Mouse (Mus musculus) splenic B cell, adult 2 months (primary cell): ENCODE data around the gene Hist1h4f.
"Not testable (repeated sequence)": the region's sequence is repeated elsewhere in the genome, so short reads cannot be mapped to it uniquely, and the experiment has no call there.

Source experiments
- DNase-seq: peaks from one replicate; pipeline ENCODE4 v3.0.0-alpha.2; 2011; ENCODE audit warnings: low read depth, low spot score
- H3K27me3 ChIP-seq: 2 replicates; pipeline ENCODE4 v1.6.1; 2012; ENCODE audit warnings: mild to moderate bottlenecking, low read length, moderate library complexity, mixed read lengths; ENCODE audit not compliant: control insufficient read depth, poor library complexity, insufficient read depth, severe bottlenecking
- H3K36me3 ChIP-seq: 2 replicates; pipeline ENCODE4 v1.6.1; 2012; ENCODE audit warnings: mild to moderate bottlenecking, low read length, moderate library complexity, mixed read lengths; ENCODE audit not compliant: control insufficient read depth, poor library complexity, insufficient read depth, severe bottlenecking

The Hist1h4f gene

DNA sequence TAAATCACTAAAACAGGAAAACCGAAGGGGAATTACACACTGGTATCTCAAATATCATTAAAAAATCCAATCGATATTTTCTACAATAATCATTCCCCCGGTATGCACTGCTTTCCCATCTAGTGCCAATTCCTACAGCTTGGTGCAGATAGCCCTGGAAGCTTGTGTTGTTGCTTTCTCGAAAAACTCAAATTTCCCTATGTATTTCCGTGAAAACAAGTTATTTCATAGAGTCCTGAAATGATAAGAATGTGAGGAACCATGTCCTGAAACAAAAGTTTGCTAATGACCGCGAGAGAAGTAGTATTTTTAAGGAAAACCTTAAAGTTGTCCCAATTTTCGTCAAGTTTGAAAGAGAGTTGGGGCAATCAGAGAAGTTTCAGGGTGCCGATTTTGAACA lies 2.9 kb upstream of the Hist1h4f start:
- no peak for DNase-seq

DNA sequence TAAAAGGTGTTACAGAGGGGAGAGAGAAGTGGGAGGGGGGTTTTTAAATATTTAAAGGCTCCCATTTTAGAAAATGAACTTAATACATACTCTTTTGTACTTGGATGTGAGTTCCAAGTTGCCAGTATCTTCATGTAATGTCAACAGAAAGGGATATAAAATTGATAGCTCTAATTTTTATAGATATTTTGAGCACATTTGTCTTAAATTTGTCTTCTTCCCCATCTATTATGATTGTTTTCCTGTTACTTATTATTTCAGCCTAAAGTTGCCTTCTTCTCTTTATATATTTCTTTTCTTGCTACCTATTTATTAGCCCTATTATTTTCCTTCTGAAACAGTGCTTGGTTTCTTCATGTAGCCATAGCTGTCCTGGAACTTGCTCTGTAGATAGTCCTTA lies 1.5 kb upstream of the Hist1h4f start, which contains the start of gene Hist1h1d:
TSS of gene Hist1h1d (plus strand) at position 301 of the 400 bp plus-strand sequence.
- DNase-seq, result no peak
- Histone ChIP-seq H3K36me3 (no peaks in the 10 kb centered on the region), H3K27me3 (no peaks in the 10 kb centered on the region)

More for the DNA sequence above, 2.9 kb upstream of the Hist1h4f start:
- H3K27me3 ChIP-seq, result no peaks in the 10 kb centered on the region
- H3K36me3 ChIP-seq, result no peaks in the 10 kb centered on the region

DNA sequence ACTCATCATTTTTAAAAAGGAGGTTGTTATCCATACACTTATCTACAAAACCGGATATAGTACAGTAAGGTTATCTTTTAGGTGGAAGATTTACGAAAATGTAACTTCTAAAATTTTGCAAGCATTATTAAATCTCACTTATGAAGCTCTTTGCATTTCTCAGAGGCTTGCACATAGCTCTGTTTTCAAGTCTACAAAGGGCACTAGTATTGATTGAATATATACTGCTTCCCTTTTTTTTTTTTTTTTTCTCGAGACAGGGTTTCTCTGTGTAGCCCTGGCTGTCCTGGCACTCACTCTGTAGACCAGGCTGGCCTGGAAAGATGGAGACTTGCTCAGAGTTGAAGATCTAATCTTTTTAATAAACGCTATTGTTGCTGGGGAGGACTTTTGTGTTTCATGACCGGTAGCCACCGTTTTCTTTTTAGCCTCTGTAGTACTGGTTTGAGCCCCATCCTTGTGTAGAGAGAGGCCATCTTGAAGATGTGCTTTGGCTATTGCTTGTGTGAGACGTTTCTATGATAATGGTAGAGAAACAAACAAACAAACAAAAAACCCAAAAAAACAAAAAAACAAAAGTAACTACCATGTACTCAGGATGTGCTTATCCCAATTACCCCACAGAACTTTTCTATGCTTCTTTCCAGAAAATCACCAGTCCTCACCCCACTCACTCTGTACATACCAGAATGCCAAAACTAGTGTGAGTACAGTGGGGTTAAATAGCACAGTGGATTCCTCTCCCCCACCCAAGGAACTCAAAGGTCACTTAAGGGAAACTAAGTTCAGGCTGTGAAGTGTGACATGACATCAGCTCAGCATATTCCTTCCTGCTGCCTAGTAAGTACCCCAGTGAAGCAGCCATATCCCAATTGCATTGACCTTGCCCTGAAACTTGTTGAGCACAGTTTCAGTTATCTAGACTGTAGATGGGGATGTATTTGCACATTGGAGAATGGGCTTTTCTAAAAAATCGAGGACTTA lies 775 bp upstream of the Hist1h4f start:
- no peak for DNase-seq
- H3K36me3 ChIP-seq, result no peaks in the 10 kb centered on the region
- H3K27me3 ChIP-seq, result no peaks in the 10 kb centered on the region

DNA sequence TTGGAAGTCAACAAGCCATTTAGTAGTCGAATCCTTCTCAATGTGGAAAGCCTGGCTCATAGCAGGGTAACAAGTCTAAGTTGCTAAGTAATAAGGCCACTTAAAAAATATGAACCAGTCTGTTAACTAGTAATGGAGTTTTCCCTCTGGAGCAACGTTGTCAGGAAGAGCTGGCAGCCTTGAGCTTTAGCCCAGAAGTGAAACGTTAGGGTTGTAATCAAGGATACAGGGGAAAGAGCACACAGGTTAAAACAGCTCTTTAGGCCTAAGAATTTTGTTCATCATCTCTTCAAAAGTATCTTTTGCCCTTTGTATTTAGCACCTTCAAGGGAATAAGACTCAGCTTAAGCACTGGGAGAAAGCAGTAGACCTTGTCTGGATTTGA lies 695 bp downstream of the Hist1h4f start:
- no peak for DNase-seq
- Histone ChIP-seq H3K36me3 (0 out of 2 replicates have a peak, but pooled peaks cover 2% of the 10 kb centered on the region), H3K27me3 (no peaks in the 10 kb centered on the region)

DNA sequence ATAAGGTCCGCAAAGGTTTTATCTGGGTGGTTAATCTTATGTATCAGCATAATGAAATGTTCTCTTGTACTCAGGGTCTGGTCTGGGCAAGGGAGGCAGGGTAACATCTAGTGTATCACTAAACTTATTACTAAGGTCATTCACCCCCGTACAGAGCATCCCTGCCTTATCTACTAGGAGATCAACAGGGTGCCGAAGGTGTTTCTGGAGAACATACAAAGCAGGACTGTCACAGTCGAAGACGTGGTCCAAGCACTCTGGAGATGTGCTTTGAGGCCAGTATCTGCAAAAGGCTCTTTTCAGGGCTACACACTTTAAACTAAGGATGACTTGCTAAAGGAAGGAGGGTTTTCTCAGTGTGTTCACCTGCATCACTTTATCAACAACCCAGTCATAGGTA lies 4.8 kb downstream of the Hist1h4f start:
- no peak for DNase-seq
- Histone ChIP-seq H3K36me3 (0 out of 2 replicates have a peak, but pooled peaks cover 2% of the 10 kb centered on the region), H3K27me3 (no peaks in the 10 kb centered on the region)

DNA sequence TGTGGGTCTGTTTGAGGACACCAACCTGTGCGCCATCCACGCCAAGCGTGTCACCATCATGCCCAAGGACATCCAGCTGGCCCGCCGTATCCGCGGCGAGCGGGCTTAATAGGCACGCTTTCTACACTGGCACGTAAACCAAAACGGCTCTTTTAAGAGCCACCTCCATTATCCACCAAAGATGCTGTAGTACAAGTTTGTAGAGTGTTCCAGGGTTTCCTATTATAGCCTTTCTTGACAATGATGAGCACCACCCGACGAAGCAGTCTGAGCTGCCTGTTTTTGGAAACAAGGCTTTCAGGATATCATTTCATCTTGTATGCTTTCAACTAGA lies 6.7 kb downstream of the Hist1h4f start:
- not testable (repeated sequence) for H3K36me3 ChIP-seq, DNase-seq, H3K27me3 ChIP-seq

DNA sequence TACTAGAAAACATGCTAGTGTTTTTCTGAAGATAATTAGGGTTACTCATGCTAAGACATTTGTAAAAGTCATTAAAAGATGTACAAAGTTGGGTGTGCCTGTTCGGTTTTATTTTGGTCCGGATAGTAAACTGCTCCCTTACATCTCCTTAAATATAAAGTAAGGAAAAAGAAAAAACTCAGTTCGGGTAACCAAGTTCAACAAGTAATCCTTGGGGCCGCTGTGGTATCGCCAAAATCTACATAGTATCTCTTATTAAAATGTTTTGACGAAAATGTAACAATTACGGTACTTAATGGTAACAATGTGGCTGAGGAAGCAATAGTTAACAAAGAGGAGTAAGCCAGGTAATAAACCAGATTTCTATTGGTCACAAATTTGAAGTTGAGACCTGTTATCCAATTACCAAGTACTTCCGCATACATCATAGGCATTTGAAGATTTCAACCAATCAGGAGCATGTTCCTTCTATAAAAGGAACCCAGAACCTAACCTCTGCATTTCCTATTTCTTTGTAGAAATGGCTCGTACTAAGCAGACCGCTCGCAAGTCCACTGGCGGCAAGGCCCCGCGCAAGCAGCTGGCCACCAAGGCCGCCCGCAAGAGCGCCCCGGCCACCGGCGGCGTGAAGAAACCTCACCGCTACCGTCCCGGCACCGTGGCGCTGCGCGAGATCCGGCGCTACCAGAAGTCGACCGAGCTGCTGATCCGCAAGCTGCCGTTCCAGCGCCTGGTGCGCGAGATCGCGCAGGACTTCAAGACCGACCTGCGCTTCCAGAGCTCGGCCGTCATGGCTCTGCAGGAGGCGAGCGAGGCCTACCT lies 7.3 kb downstream of the Hist1h4f start, which contains the start of gene Hist1h3f:
TSS of gene Hist1h3f (plus strand) at position 88 of the 822 bp plus-strand sequence.
- H3K36me3 ChIP-seq, result 0 out of 2 replicates have a peak, but pooled peaks cover 2% of the 10 kb centered on the region
- no peaks in the 10 kb centered on the region for H3K27me3 ChIP-seq
- DNase-seq, result peak; percentile 96

DNA sequence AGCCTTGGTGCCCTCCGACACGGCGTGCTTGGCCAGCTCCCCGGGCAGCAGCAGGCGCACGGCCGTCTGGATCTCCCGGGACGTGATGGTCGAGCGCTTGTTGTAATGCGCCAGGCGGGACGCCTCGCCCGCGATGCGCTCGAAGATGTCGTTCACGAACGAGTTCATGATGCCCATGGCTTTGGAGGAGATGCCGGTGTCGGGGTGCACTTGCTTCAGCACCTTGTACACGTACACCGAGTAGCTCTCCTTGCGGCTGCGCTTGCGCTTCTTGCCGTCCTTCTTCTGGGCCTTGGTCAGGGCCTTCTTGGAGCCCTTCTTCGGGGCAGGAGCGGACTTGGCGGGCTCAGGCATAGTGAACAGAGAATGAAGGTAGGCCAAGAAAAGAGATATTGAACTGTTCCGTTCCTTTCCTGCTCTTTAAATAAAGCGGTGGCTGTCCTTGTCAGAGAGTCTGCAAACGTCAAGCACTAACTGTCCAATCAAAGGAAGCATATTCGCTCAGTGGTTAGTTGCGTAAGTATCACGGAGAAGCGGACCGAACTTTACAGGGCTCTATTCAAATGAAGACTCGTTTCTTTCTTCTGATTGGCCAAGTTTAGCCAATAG lies 8.3 kb downstream of the Hist1h4f start, which contains the start of gene Hist1h2bh:
TSS of gene Hist1h2bh (minus strand) at position 394 of the 609 bp plus-strand sequence.
- H3K27me3 ChIP-seq, H3K36me3 ChIP-seq: not testable (repeated sequence)
- DNase-seq, result peak; percentile 97

DNA sequence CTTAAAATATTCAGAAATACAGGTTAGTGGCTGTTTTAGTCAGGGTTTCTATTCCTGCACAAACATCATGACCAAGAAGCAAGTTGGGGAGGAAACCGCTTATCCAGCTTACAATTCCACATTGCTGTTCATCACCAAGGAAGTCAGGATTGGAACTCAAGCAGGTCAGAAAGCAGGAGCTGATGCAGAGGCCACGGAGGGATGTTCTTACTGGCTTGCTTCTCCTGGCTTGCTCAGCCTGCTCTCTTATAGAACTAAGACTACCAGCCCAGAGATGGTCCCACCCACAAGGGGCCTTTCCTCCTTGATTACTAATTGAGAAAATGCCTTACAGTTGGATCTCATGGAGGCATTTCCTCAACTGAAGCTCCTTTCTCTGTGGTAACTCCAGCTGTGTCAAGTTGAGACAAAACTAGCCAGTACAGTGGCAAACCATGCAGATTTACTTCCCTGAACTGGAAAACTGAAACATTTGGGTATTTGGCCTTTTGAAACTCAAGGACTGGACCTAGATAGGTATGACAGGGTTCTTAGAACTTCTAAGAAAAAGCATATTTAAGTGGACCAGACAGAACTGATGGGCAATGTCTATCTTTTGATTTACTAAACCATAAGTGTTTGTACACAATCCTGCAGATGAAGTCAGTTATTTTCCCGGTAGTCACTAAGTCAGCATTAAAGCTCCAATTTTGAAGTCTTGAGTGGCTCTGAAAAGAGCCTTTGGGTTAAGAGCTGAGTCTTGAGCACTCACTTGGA lies 9.0 kb downstream of the Hist1h4f start:
- H3K27me3 ChIP-seq, H3K36me3 ChIP-seq, DNase-seq: not testable (repeated sequence)

DNA sequence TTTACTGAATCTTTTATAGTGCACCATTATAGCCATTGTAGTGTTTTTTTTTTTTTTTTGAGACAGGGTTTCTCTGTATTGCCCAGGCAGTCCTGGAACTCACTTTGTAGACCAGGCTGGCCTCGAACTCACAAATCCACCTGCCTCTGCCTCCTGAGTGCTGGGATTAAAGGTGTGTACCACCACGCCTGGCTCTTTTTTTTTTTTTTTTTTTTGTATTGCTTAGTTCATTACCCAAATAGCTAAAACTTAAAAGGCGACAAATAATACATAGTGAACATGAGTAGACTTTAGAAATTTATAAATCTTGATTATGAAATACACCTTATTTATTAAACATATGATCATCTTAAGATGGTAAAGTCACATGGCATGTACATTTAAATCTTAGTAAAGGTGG lies 10.0 kb downstream of the Hist1h4f start:
- DNase-seq, result no peak
- 0 out of 2 replicates have a peak, but pooled peaks cover 2% of the 10 kb centered on the region for H3K36me3 ChIP-seq
- no peaks in the 10 kb centered on the region for H3K27me3 ChIP-seq

DNA sequence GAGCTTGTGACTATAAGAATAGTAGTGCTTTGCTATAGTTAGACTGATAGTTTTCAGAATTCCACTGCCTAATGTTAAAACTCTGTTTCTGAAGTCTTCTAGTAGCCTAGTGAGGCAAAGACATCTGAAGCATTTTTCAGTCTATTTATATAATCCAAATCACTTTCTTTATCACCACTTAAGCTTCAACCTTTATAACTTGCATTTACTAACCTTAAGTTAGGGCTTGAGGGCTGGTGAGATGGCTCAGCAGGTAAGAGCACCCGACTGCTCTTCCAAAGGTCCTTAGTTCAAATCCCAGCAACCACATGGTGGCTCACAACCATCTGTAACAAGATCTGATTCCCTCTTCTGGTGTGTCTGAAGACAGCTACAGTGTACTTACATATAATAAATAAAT lies 11.6 kb downstream of the Hist1h4f start:
- H3K36me3 ChIP-seq, H3K27me3 ChIP-seq, DNase-seq: not testable (repeated sequence)

DNA sequence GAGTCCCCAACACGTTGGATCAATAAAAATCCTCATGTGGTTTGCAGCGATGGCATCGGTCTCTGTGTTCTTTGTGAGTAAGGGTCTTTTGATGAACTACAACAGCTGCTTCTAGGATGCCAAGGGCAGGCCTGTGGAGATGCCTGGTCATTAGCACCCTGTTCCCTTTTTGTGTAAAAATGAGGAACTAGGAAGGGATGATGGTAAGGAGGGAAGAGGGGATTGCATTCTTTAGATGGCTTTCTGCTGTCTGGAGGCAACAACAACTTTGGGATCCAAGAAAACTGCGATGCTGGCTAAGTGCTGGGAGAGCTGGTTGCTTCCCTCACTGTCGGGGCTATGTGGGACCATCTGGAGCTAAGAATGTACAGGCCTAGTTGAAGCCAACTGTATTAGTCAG lies 13.2 kb downstream of the Hist1h4f start:
- DNase-seq, result no peak
- Histone ChIP-seq H3K27me3 (no peaks in the 10 kb centered on the region), H3K36me3 (no peaks in the 10 kb centered on the region)

DNA sequence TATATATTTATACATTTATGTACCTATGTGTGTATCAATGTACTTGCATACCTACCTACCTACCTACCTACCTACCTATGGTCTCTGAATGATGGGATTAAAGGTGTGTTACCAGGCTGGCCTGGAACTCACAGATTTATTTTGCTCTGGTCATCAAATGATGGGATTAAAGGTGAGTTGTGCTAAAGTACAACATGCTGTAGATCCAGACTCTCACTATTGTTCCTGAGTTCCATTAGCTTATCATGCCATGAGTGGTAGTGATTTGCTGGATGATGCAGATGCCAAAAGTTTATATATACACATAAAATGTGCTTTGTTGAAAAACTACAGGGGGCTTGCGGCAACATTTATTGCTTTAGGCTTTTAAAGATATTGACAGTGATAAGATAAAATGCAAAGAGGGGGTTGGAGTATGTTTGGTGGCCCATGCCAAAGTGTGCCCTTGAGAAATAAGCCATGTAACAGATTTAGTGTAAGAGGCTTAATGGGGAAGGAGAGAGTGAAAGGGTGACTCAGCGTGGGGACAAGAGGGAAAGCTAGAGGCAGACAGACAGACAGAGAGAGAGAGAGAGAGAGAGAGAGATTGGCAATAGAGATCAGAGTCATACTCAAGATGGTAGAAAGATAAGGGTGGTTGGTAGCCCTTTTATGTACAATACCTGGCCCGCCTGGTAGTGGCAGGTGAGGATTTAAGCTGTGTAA lies 14.3 kb downstream of the Hist1h4f start:
- H3K27me3 ChIP-seq, result no peaks in the 10 kb centered on the region
- DNase-seq, result no peak
- H3K36me3 ChIP-seq, result no peaks in the 10 kb centered on the region
